ENCODE assay signal across 22 mouse cellular contexts in genomic region chr1:191861247-191861646, GRCm38 (mm10). TPM values are rescaled to one million over a fixed set of nuclear protein-coding genes. Genes with fewer than 3 reads are reported as not detected.
DNase-seq lines count a peak whose midpoint lies in the region; ATAC-seq lines count a peak whose summit lies in the region.
"Had no signal": no experiment of that assay in that cellular context is flagged by ENCODE, and none has a peak within 500 bp of the region (broad histone marks: within the 10 kb centered on the region; RNA-seq: fewer than 3 reads in every experiment).

No protein-coding gene starts in this region.

- H3K9ac ChIP-seq in kidney, embryonic 14.5 days (ENCODE audit: low read depth, low read length) = no peak overlapping the region
- H3K9ac ChIP-seq: embryonic facial prominence, embryonic 15.5 days; heart, embryonic 13.5 days; hindbrain, embryonic 15.5 days had no signal

- no peak overlapping the region for H3K4me2 ChIP-seq in kidney, embryonic 14.5 days (replicated peaks; ENCODE audit: low read depth, low read length)
- H3K4me2 ChIP-seq: embryonic facial prominence, embryonic 15.5 days; heart, embryonic 13.5 days; hindbrain, embryonic 15.5 days had no signal

- H3K27ac ChIP-seq in kidney, embryonic 14.5 days (ENCODE audit: low read depth, low read length) = no peak overlapping the region
- H3K27ac ChIP-seq: embryonic facial prominence, embryonic 15.5 days; forebrain, embryonic 10.5 days; gastrocnemius, adult 2 months; heart, embryonic 13.5 days; hindbrain, embryonic 15.5 days had no signal

- no peak for ATAC-seq in kidney, embryonic 14.5 days (ENCODE audit: low FRiP score, low TSS enrichment)
- ATAC-seq: forebrain, embryonic 14.5 days had no signal

- no peaks in the 10 kb centered on the region for H3K27me3 ChIP-seq in kidney, embryonic 14.5 days (ENCODE audit: control insufficient read depth, insufficient read depth, low read length)
- H3K27me3 ChIP-seq: CH12.LX; embryonic facial prominence, embryonic 15.5 days; heart, embryonic 13.5 days; hindbrain, embryonic 15.5 days had no signal

- WGBS in kidney, embryonic 14.5 days = 86% methylated on average over 5 of the region's 5 CpGs

- no peaks in the 10 kb centered on the region for H3K36me3 ChIP-seq in kidney, embryonic 14.5 days (ENCODE audit: control insufficient read depth, insufficient read depth, low read length)
- H3K36me3 ChIP-seq: embryonic facial prominence, embryonic 15.5 days; forebrain, embryonic 10.5 days; heart, embryonic 13.5 days; hindbrain, embryonic 15.5 days had no signal

- peak; percentile 45 for DNase-seq in adrenal gland, adult 2 months
- DNase-seq in adrenal gland, adult 8-10 months = no peak
- peak; percentile 37 for DNase-seq in kidney, postnatal 10 days
- peak; percentile 51 for DNase-seq in Muller cell, postnatal 12 days (ENCODE audit: inconsistent ontology term)
- DNase-seq in adrenal gland, postnatal 36 days = peak; percentile 46 to 53
- no peak for DNase-seq in urinary bladder, postnatal 25 days (ENCODE audit: low spot score)
- DNase-seq: cerebellum, adult 11 months; cerebellum, adult 8-10 months; cerebellum, postnatal 14 days; embryo, embryonic 11 days; gastrocnemius, adult 2 months; gastrocnemius, postnatal 36 days; heart, adult 11 months; heart, postnatal 36 days had no signal

- H3K4me3 ChIP-seq in kidney, embryonic 14.5 days (ENCODE audit: low read length) = no peak overlapping the region
- H3K4me3 ChIP-seq: embryonic facial prominence, embryonic 15.5 days; erythroblast, embryonic 14.5 days; forebrain, embryonic 10.5 days; gastrocnemius, adult 2 months; heart, embryonic 13.5 days; hindbrain, embryonic 15.5 days had no signal

- H3K4me1 ChIP-seq in kidney, embryonic 14.5 days (ENCODE audit: control insufficient read depth, insufficient read depth, low read length) = no peaks in the 10 kb centered on the region
- H3K4me1 ChIP-seq: embryonic facial prominence, embryonic 15.5 days had no signal

- no peaks in the 10 kb centered on the region for H3K9me3 ChIP-seq in kidney, embryonic 14.5 days (ENCODE audit: control insufficient read depth, low read length)
- H3K9me3 ChIP-seq: embryonic facial prominence, embryonic 15.5 days; forebrain, embryonic 10.5 days; hindbrain, embryonic 15.5 days had no signal

RNA-seq across cellular contexts. Expression of gene Nek2, which starts 40.0 kb away (rescaled TPM):
- total RNA-seq in adrenal gland, adult 2 months (2021) = 1 to 10 TPM; 1.7 to 2.2 TPM
- polyA plus RNA-seq in adrenal gland, adult 2 months (2012; rRNA removed) = 0.98 and 1.1 TPM in 2 replicates
- 1 to 10 TPM in 3 of 4 experiments, under 1 TPM in 1; 0.92 to 4.7 (median 1.5) TPM for total RNA-seq in adrenal gland, adult 8-10 months (2022)
- polyA plus RNA-seq in kidney, embryonic 14.5 days (2014; fragmentation: Nextera tagmentation; extraction: Ambion mirVana) = 26.3 and 45.5 TPM in 2 replicates
- total RNA-seq in adrenal gland, postnatal 36 days (2021) = 1 to 10 TPM; 1.9 to 4.1 TPM

RNA-seq across cellular contexts. Expression of gene Slc30a1, which starts 45.3 kb away (rescaled TPM):
- 10 to 100 TPM; 18.4 to 19.3 TPM for total RNA-seq in adrenal gland, adult 2 months (2021)
- polyA plus RNA-seq in adrenal gland, adult 2 months (2012; rRNA removed) = 16.7 and 17.6 TPM in 2 replicates
- total RNA-seq in adrenal gland, adult 8-10 months (2022) = 10 to 100 TPM; 20.4 to 26.5 (median 21.1) TPM
- 2.0 and 2.4 TPM in 2 replicates for polyA plus RNA-seq in kidney, embryonic 14.5 days (2014; fragmentation: Nextera tagmentation; extraction: Ambion mirVana)
- 10 to 100 TPM; 20.3 to 21.2 TPM for total RNA-seq in adrenal gland, postnatal 36 days (2021)

Comparison
In these comparisons a context has a peak if more than half of its experiments do, and no peak if none do; other contexts are left out.
1. DNase-seq: peak in adrenal gland, adult 2 months (single experiment), kidney, postnatal 10 days (single experiment), Muller cell, postnatal 12 days (single experiment) and adrenal gland, postnatal 36 days (2 of 2); none in adrenal gland, adult 8-10 months (single experiment) and urinary bladder, postnatal 25 days (single experiment).